Comparison of ENCODE assay signal across 8 mouse cellular contexts in genomic region chr12:27932382-27933140, GRCm38 (mm10).
DNase-seq lines count a peak whose midpoint lies in the region; ATAC-seq and TF ChIP-seq lines count a peak whose summit lies in the region.

No protein-coding gene starts in this region.

- WGBS in lung, adult 2 months: 42% methylated on average over 7 of the region's 7 CpGs

- peaks cover 2% of the 10 kb centered on the region; the same call in 1 of the 2 replicates for H3K4me1 ChIP-seq in lung, adult 2 months (ENCODE audit: control insufficient read depth, insufficient read depth, low read length)

- DNase-seq in lung, postnatal 10 days: peak; percentile 5
- DNase-seq in lung, adult 2 months: no peak
- DNase-seq in gastrocnemius, postnatal 10 days: peak; percentile 12
- peak; percentile 29 to 32 for DNase-seq in left cerebral cortex, postnatal 36 days (ENCODE audit: low spot score in 2 of 2)
- DNase-seq in right cerebral cortex, postnatal 14 days: peak; percentile 9
- DNase-seq in adrenal gland, postnatal 10 days: no peak
- DNase-seq in cerebellum, adult 9-10 months: no peak

- TF ChIP-seq POLR2A in lung, adult 2 months (IDR thresholded peaks at IDR 0.05; ENCODE audit: borderline replicate concordance, extremely low read depth, low read depth, low read length): no peak

- ATAC-seq in erythroblast, adult 5-6 weeks (replicated peaks; ENCODE audit: low FRiP score, poor library complexity, severe bottlenecking): no peak

- no peak for TF ChIP-seq CTCF in lung, adult 2 months (IDR thresholded peaks at IDR 0.05; ENCODE audit: insufficient read depth, low read length)

- intact Hi-C loops in left cerebral cortex, postnatal 36 days (cut with DNase I): loop anchor here (5.0 kb wide), 2 partner anchors 305 to 590 kb away; partner anchors contain the start of gene Sox11

- no peak overlapping the region for H3K4me3 ChIP-seq in lung, adult 2 months (replicated peaks; ENCODE audit: extremely low read depth, low read depth, low read length)

Comparison
In these comparisons a context has a peak if more than half of its experiments do, and no peak if none do; other contexts are left out.
1. DNase-seq: peak in lung, postnatal 10 days (single experiment), gastrocnemius, postnatal 10 days (single experiment), left cerebral cortex, postnatal 36 days (2 of 2) and right cerebral cortex, postnatal 14 days (single experiment); none in lung, adult 2 months (single experiment), adrenal gland, postnatal 10 days (single experiment) and cerebellum, adult 9-10 months (single experiment).